Mouse (Mus musculus) heart, adult 2 months (tissue): ENCODE results near the gene Usp50.

Experiments
- CTCF ChIP-seq: fragments of 200-600 bp; IDR thresholded peaks from 2 replicates; pipeline ENCODE4 v1.8.1; 2022; ENCODE audit warnings: antibody characterized with exemption, mild to moderate bottlenecking, moderate library complexity
- EP300 ChIP-seq: fragments of 200-500 bp; IDR thresholded peaks from 2 replicates; pipeline ENCODE4 v1.6.1; 2011; ENCODE audit warnings: low read depth, low read length, control low read depth; ENCODE audit not compliant: insufficient read depth
- POLR2A ChIP-seq: fragments of 200-500 bp; IDR thresholded peaks from 2 replicates; pipeline ENCODE4 v1.6.1; 2011; ENCODE audit warnings: mild to moderate bottlenecking, low read depth, low read length, control low read depth; ENCODE audit not compliant: insufficient read depth

DNA sequence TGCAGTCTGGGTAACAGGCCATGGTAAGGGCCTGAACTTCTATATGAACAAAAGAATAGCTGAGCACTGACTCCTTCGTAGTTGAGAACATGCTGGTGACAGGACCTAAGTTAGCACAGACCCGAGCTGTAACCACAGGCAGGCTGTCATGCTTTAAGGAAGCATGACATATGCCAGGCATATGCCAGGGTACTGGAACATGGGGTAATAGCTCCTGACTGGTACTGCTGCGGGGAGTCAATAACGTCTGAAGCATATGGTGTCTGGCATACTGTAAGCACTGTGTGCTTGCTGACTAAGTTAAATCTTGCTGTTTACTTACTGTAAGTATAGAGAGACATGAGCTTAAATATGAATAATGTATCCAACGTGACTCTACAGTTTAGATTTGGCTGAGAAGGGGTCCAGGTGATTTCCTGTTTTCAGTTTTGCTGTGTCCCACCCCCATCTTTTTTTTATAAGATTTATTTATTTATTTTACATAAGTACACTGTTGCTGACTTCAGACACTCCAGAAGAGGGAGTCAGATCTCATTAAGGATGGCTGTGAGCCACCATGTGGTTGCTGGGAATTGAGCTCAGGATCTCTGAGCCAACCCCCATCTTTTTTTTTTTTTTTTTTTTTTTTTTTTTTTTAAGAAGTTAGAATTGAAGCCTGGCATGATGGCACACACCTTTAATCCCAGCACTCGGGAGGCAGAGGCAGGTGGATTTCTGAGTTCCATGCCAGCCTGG, 47.8 kb downstream of the Usp50 start:
- TF ChIP-seq CTCF (no peak), POLR2A (no peak), EP300 (no peak)
